Mouse (Mus musculus) stomach, embryonic 14.5 days (tissue): ENCODE data around the gene Nphs2. TPM values are rescaled to one million over a fixed set of nuclear protein-coding genes. Genes with fewer than 3 reads are reported as not detected.
"Not testable (repeated sequence)": the region's sequence is repeated elsewhere in the genome, so short reads cannot be mapped to it uniquely, and the experiment has no call there.

ENCODE experiments used
- ATAC-seq: fragments of 200-750 bp; cut with Nextera tagmentation; 2 replicates; pipeline ENCODE4 v1.8.0; 2017; ENCODE audit warnings: low read depth, moderate TSS enrichment; ENCODE audit not compliant: insufficient number of reproducible peaks, insufficient read depth, low FRiP score
- H3K27ac ChIP-seq: fragments of 300-500 bp; sonication (generic); 2 replicates; pipeline ENCODE4 v1.5.1; 2014; ENCODE audit warnings: mild to moderate bottlenecking, low read length, moderate library complexity, mixed read lengths
- H3K27me3 ChIP-seq: fragments of 300-500 bp; sonication (generic); 2 replicates; pipeline ENCODE4 v1.6.1; 2014; ENCODE audit warnings: low read length, control low read depth, mixed read lengths; ENCODE audit not compliant: control insufficient read depth, insufficient read depth
- H3K36me3 ChIP-seq: fragments of 300-500 bp; sonication (generic); 2 replicates; pipeline ENCODE4 v1.6.1; 2014; ENCODE audit warnings: mild to moderate bottlenecking, control low read depth, low read length, moderate library complexity, mixed read lengths; ENCODE audit not compliant: control insufficient read depth, insufficient read depth
- H3K4me1 ChIP-seq: fragments of 300-500 bp; sonication (generic); 2 replicates; pipeline ENCODE4 v1.6.1; 2014; ENCODE audit warnings: low read length, control low read depth, mixed read lengths; ENCODE audit not compliant: control insufficient read depth, insufficient read depth
- H3K4me2 ChIP-seq: fragments of 300-500 bp; sonication (generic); replicated peaks from 2 replicates; pipeline ENCODE4 v1.6.1; 2014; ENCODE audit warnings: low read depth, low read length, control low read depth
- H3K4me3 ChIP-seq: fragments of 300-500 bp; sonication (generic); 2 replicates; pipeline ENCODE4 v1.5.1; 2014; ENCODE audit warnings: low read depth, low read length, control low read depth
- H3K9ac ChIP-seq: fragments of 300-500 bp; sonication (generic); replicated peaks from 2 replicates; pipeline ENCODE4 v1.6.1; 2014; ENCODE audit warnings: low read depth, mild to moderate bottlenecking, control low read depth, low read length, moderate library complexity, mixed read lengths
- H3K9me3 ChIP-seq: fragments of 300-500 bp; sonication (generic); 2 replicates; pipeline ENCODE4 v1.6.1; 2016; ENCODE audit warnings: low read depth, low read length, control low read depth; ENCODE audit not compliant: control insufficient read depth
- WGBS: fragments of 180-500 bp; shearing (Covaris S2); extraction: QIAGEN DNeasy Blood & Tissue Kit; methylation state at CpG from one replicate; pipeline ENCODE4 v1.1.7; 2014; 5-methylcytosine and 5-hydroxymethylcytosine counted together
- polyA plus RNA-seq: library from polyadenylated mRNA; unstranded; fragments of >200 nt; fragmentation: Nextera tagmentation; extraction: Ambion mirVana; gene quantifications from 2 replicates; pipeline ENCODE4 v1.2.1, GENCODE M21; 2014

Gene Nphs2
- polyA plus RNA-seq, 1 experiment from 2014 or later: not detected

DNA sequence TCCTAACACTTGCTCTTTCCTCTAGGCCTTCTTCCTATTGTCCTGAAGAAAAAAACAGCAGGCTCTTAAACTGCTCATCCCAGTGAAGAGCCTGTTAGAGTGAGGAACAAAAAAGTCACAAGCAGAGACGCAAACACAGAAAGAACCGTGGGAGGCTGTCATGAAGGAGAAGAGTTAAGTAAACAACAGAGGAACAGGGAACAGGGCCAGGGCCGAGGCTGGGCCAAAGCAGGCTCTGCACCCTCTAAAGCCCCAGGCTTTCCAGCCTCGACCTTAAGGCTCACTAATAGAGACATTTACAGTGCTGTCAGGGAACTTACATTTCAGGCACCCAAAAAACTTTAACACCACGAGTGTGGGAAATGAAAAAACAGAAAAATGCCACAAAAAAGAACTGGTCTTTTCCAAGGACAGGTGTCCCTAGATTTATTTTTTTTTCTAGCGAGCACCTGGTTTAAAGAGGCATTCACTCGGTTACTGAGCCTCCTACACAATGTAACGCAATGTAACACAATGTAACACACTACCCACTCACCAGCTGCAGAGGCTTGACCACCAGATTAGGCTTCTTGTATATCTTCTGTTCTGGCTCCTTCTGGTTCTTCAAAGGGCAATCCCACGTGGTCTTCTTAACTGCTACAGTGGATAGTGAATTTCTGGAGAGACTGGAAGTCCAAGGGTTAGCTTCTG, 25.5 kb upstream of the Nphs2 start:
- Histone ChIP-seq H3K36me3 (no peaks in the 10 kb centered on the region), H3K27ac (no peak overlapping the region), H3K4me3 (no peak overlapping the region), H3K4me1 (no peaks in the 10 kb centered on the region), H3K9ac (no peak overlapping the region), H3K27me3 (no peaks in the 10 kb centered on the region), H3K9me3 (no peaks in the 10 kb centered on the region), H3K4me2 (no peak overlapping the region)
- no peak for ATAC-seq
- 44% methylated on average over 9 of the region's 9 CpGs for WGBS

DNA sequence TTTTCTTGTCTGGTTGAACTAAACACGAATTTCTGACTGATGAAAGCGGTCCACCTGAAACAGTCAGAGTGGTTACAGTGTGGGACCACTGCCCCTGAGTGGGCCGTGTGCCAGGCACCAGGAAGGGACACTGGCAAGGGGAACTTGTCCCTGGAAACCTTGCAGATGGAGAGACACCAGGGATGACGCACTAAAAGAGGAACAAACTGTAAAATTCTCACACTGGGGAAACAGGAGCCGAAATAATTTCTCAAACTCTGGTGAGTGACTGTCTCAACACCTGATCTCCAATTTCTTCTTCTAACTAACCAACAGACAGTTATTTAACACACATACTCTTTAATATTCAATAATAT, 25.0 kb upstream of the Nphs2 start:
- no peak overlapping the region for H3K4me2 ChIP-seq
- H3K9me3 ChIP-seq: no peaks in the 10 kb centered on the region
- no peaks in the 10 kb centered on the region for H3K27me3 ChIP-seq
- no peak overlapping the region for H3K4me3 ChIP-seq
- H3K4me1 ChIP-seq: no peaks in the 10 kb centered on the region
- H3K27ac ChIP-seq: no peak overlapping the region
- H3K9ac ChIP-seq: no peak overlapping the region
- ATAC-seq: no peak
- WGBS: 81% methylated on average over 5 of the region's 5 CpGs
- no peaks in the 10 kb centered on the region for H3K36me3 ChIP-seq

DNA sequence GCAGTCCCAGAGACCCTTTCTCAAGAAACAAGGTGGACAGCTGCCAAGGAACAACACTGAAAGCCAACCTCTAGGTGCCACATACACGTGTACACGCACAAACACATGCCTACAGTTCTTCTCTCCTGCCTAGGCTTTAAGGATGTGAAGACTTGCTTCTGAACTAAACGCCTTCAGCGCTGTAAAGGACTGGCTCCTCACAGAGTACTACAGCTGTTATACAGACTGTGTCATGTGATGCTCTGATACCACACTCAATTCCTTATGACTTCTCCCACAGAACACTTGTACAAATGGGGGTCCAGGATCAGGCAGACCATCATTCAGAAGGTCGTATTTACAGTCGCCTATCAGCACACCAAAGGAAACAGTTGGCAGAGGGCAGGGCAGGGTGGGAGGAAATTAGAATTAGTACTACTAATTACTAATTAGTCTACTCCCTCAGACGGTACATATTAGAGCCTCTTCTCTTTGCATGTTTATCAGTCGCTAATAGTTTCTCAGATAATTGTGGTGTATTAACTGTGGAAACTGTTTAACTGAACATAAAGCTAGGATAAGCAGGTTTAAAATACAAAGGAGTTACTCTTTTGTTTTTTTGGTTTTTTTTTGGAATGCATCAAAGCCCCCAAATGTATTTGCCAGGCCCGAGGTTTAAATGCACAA, 21.8 kb upstream of the Nphs2 start:
- 79% methylated on average over 9 of the region's 9 CpGs for WGBS
- no peak overlapping the region for H3K27ac ChIP-seq
- ATAC-seq: no peak
- no peaks in the 10 kb centered on the region for H3K4me1 ChIP-seq
- H3K36me3 ChIP-seq: no peaks in the 10 kb centered on the region
- no peaks in the 10 kb centered on the region for H3K27me3 ChIP-seq
- no peak overlapping the region for H3K9ac ChIP-seq
- no peak overlapping the region for H3K4me3 ChIP-seq
- no peaks in the 10 kb centered on the region for H3K9me3 ChIP-seq
- H3K4me2 ChIP-seq: no peak overlapping the region

DNA sequence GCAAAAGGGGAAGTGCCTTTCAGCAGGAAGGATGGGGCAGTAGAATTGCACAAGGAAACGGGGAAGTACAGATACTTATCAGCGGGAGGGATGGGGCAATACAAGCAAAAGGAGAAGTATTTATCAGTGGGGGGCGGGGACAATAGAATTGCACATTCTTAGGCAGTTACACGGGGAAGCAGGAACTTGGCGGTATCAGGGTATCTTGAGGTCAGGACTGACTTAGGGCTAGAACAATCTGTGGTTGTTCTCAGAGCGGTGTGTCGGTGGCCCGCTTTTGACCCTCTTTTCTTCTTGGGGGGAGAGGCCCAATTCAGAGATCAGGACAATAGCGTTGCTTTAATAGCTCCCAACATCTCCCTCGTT, 21.3 kb upstream of the Nphs2 start:
- ATAC-seq, H3K4me3 ChIP-seq, H3K9me3 ChIP-seq, H3K4me1 ChIP-seq, H3K27ac ChIP-seq, H3K27me3 ChIP-seq, H3K36me3 ChIP-seq, H3K4me2 ChIP-seq, H3K9ac ChIP-seq: not testable (repeated sequence)
- 70% methylated on average over 10 of the region's 10 CpGs for WGBS

DNA sequence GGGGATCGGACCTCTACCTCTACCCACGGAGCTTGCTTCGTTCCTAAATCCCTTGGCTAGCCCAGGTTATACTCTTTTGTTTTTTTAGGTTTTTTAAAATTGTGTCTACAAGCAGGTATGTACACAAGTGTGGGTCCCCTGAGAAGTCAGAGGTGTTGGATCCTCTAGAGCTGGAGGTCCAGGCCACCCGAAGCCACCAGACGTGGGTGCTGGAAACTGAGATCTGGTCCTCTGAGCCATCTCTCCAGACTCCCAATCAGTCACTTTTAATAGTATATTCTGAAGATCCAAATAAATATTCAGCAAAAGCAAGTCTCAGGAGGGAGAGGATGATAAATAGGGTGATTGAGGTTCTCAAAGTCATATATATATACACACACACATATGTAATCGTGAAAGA, 20.5 kb upstream of the Nphs2 start:
- Histone ChIP-seq H3K27me3 (no peaks in the 10 kb centered on the region), H3K4me3 (no peak overlapping the region), H3K9me3 (no peaks in the 10 kb centered on the region), H3K4me1 (no peaks in the 10 kb centered on the region), H3K9ac (no peak overlapping the region), H3K27ac (no peak overlapping the region), H3K4me2 (no peak overlapping the region), H3K36me3 (no peaks in the 10 kb centered on the region)
- ATAC-seq: no peak
- WGBS: 92% methylated on average over 6 of the region's 6 CpGs

DNA sequence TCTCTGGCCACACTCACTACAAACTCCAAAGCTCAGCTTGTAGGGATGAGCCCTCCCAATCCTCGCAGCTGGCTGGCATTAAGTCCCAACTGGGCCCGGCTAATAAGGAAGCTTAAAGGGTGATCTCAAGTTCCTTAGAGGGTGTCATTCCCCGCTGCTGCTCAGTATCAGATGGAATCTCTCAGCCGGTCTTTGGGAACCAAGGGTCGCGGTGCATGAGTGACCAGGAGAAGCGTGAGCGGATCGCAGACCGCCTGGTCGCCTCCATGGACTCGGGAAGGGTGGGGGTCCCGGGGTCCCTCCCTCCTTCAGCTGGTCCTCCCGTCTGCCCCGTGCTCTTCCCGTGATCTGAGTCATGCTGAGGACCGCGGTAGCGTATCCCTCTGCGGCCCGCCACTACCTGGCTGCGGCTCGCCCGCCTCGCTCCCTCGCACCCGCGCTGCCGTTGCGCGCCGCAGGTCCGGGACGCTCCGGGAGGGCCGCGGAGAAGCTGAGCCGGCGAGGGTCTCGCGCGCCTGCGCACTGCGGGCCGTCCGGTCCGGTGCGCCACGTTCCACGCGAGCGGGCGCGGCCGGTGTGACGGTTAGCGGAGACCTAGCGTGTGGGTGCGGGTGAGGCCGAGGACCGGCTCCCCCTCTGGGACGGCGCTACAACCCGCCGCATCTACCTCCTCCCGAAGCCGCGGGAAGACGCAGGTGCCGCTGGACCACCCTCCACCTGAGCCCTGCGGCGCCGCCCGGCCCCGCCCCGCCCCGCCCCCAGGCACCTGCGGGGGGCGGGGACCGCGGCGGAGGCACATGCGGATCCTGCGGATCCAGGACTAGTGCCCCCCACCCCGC, 7.4 kb upstream of the Nphs2 start, which contains the start of gene Tdrd5:
Gene Tdrd5 (minus strand): TSS at position 754 of the 839 bp plus-strand sequence.
- no peaks in the 10 kb centered on the region for H3K9me3 ChIP-seq
- H3K4me1 ChIP-seq: no peaks in the 10 kb centered on the region
- no peak within 1 kb of the TSS for H3K27ac ChIP-seq
- peak within 1 kb of the TSS; percentile 95 for H3K4me2 ChIP-seq
- no peaks in the 10 kb centered on the region for H3K36me3 ChIP-seq
- peaks cover 20% of the 10 kb centered on the region; the same call in 1 of the 2 replicates for H3K27me3 ChIP-seq
- ATAC-seq: peak; percentile 74; the same call in 1 of the 2 replicates
- peak within 1 kb of the TSS; percentile 60 for H3K4me3 ChIP-seq
- WGBS: under 1% methylated on average over 60 of the region's 85 CpGs
- H3K9ac ChIP-seq: no peak within 1 kb of the TSS

DNA sequence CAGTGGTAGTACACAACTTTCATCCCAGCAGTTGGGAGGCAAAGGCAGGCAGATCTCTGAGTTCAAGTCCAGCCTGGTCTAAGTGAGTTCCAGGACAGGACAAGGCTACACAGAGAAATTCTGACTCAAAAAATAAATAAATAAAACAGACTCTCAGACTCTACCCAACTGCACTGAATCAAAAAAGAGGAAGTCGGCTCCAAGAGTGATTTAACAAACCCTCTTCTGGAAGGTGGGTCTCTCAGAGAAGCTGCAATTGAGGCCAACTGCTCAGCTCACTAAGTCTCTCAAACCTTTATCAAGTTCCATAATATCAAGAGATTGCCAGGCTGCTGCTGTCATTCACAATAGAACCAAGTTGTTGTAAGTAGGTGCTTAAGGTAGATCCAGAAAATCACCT, 1.9 kb upstream of the Nphs2 start:
- Histone ChIP-seq H3K9me3 (no peaks in the 10 kb centered on the region), H3K27me3 (peaks cover 18% of the 10 kb centered on the region; the same call in 1 of the 2 replicates), H3K9ac (no peak overlapping the region), H3K27ac (no peak overlapping the region), H3K4me2 (no peak overlapping the region), H3K4me1 (peaks cover 3% of the 10 kb centered on the region; the same call in 1 of the 2 replicates), H3K4me3 (no peak overlapping the region), H3K36me3 (no peaks in the 10 kb centered on the region)
- WGBS: 67% methylated on average over 1 of the region's 1 CpGs
- ATAC-seq: no peak

DNA sequence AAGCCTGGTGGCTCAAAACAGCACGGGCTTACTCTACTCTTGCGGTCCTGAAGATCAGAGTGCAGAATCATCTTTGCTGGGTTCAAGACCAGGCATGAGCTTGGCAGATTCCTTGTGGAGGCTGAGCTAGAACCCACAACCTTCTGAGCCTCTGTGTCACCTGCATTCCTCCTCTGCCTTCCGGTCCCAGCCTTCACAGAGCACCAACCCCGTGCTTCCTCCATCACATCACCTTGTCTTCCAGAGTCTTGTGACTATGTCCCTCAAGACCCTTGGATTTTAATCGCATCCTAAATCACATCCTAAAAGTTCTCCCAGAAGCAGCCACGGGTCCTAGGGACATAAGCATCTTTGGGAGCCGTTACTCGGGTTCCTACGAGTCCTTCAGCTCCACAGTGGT, 12.6 kb downstream of the Nphs2 start:
- WGBS: 86% methylated on average over 9 of the region's 9 CpGs
- no peaks in the 10 kb centered on the region for H3K4me1 ChIP-seq

More for the DNA sequence above, 12.6 kb downstream of the Nphs2 start:
- no peak overlapping the region for H3K9ac ChIP-seq
- no peaks in the 10 kb centered on the region for H3K9me3 ChIP-seq
- no peaks in the 10 kb centered on the region for H3K36me3 ChIP-seq
- no peak overlapping the region for H3K4me2 ChIP-seq
- no peak for ATAC-seq
- H3K27me3 ChIP-seq: no peaks in the 10 kb centered on the region
- no peak overlapping the region for H3K27ac ChIP-seq
- H3K4me3 ChIP-seq: no peak overlapping the region
